Mouse (Mus musculus) small intestine, adult 2 months (tissue): ENCODE measurements at regions not wholly inside any gene's neighbourhood (a gene's known extent, or its start where the extent isn't known, plus 50 kb on each side); places are given as distances from the start of the nearest gene placed in this dataset.

Source experiments
- CTCF ChIP-seq: fragments of 200-500 bp; IDR thresholded peaks from 2 replicates; pipeline ENCODE4 v1.5.1; 2012; ENCODE audit warnings: low read depth, mild to moderate bottlenecking, control low read depth, inconsistent platforms, low read length, moderate library complexity, mixed read lengths; ENCODE audit not compliant: insufficient replicate concordance, insufficient read length; ENCODE audit errors: extremely low read depth
- POLR2A ChIP-seq: fragments of 200-500 bp; IDR thresholded peaks from 2 replicates; pipeline ENCODE4 v1.6.1; 2012; ENCODE audit warnings: low read depth, mild to moderate bottlenecking, control low read depth, inconsistent platforms, low read length, moderate library complexity

DNA sequence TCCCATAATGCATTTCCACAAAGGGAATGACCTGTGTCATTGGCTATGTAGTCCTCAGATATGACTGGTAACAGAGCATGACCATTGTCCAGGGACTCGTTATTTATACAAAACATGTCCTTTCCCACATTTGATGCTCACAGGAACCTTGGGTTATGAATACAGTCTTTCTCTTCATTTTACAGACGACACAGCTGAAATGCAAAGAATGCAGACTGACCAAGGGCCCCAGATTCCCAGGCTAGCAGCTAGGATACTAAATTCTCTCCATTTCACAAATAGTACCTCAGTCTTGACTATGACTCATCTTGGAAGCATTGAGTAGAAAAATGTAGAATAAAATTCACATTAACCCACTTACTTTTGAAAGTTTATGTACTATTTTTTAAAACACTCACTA, 182.7 kb upstream of the Sox4 start:
- TF ChIP-seq CTCF: no peak
- TF ChIP-seq POLR2A: no peak
